Mouse (Mus musculus): Measurements from ENCODE around the gene Arrdc2. TPM values are rescaled to one million over a fixed set of nuclear protein-coding genes. Genes with fewer than 3 reads are reported as not detected.

The Arrdc2 gene
- polyA plus RNA-seq, 1 experiment from 2014 or later, result 6.9 TPM

DNA sequence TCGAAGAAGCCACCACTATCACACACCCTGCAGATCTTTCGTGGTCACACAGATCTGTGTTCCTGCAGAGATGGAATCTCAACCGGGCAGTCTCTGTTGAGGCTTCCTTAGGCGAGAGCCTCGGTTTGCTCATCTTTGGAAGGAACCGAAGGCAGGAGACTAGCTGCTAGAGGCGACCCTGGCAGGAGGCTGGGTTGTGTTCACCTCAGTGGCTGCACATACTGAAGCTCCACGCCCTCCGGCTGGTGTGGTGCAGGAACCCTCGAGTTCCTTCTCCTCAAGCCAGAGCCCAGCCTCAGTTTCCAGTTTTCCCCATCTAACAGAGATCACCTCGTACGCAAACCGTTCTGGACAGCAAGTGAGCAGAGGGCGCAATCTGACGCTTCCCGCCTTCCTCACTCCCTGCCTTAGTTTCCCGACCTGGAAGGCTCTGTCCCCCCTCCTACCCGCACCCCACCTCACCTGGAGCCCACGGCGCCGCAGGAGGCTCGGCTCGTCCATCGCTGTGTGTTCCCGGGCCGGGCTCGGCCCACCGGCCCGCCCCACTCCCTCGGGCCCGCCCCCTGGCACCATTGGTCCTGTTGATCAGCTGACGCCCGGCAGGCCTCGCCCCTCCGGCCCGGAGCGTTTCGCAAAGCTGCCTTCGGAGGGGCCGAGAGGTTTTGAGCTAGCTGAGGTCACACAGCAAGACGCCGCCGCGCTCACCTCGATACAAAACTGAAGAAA is 34.9 kb downstream of the Arrdc2 start, which contains the start of gene Mast3:
Gene Mast3 (minus strand): TSS at position 574 of the 726 bp plus-strand sequence.
- no peaks in the 10 kb centered on the region for H3K9me3 ChIP-seq (ENCODE audit: control insufficient read depth)
- peak within 1 kb of the TSS; percentile 22; the same call in 1 of the 2 replicates for H3K27ac ChIP-seq (ENCODE audit: low read depth, low read length)
- H3K4me1 ChIP-seq (replicated peaks; ENCODE audit: control insufficient read depth, insufficient read depth, low read length), result 0 out of 2 replicates have a peak, but pooled peaks cover 3% of the 10 kb centered on the region
- H3K4me2 ChIP-seq (replicated peaks; ENCODE audit: low read depth), result peak within 1 kb of the TSS; percentile 97
- no peaks in the 10 kb centered on the region for H3K27me3 ChIP-seq (replicated peaks; ENCODE audit: control insufficient read depth, insufficient read depth, low read length)
- 1% methylated on average over 45 of the region's 45 CpGs for WGBS
- ATAC-seq, result peak; percentile 83
- TF ChIP-seq CTCF (IDR thresholded peaks at IDR 0.05; ENCODE audit: low read depth), result no peak
- H3K9ac ChIP-seq (ENCODE audit: low read depth, low read length), result peak within 1 kb of the TSS; percentile 31; the same call in 1 of the 2 replicates
- peak within 1 kb of the TSS; percentile 54 for H3K4me3 ChIP-seq (ENCODE audit: low read depth, low read length)
- H3K36me3 ChIP-seq (ENCODE audit: control insufficient read depth, insufficient read depth), result no peaks in the 10 kb centered on the region

DNA sequence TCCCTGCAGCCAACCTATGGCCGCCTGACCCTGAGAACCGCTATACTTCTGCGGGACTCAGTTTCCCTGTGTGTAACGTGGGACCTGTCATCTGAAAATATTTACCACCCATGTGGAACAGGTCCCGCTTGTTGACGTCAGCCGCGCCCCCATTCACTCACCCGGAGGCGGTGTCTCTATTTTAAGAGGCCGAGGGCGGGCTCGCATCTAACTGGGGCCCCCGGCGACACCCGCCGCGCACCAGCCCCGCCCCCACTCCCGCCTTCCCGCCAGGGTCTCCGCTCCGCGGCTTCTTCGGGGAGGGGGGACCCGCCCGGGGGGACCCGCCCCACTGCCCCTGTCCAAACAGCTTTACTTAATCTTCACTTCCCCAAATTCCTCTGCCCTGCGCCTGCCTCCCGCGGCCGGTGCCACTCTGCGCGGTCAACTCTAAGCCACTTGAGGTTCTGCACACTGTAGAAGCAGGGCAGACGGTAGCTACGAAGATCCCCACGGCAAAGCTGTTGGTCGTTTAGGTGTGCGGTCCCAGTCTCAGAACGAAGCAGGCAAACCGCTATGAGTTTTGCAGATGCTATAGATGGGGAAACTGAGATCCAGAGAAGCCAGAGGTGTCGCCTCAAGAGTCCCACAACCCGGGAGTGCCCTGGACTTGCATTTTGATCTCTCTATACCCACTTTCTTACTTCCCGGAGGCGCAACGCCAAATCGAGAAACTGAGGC is 35.6 kb downstream of the Arrdc2 start:
- TF ChIP-seq CTCF (IDR thresholded peaks at IDR 0.05; ENCODE audit: low read depth), result no peak
- H3K36me3 ChIP-seq (ENCODE audit: control insufficient read depth, insufficient read depth), result no peaks in the 10 kb centered on the region
- WGBS, result 1% methylated on average over 45 of the region's 47 CpGs
- peak overlapping the region; percentile 97 for H3K4me2 ChIP-seq (replicated peaks; ENCODE audit: low read depth)
- 0 out of 2 replicates have a peak, but pooled peaks cover 3% of the 10 kb centered on the region for H3K4me1 ChIP-seq (replicated peaks; ENCODE audit: control insufficient read depth, insufficient read depth, low read length)
- no peaks in the 10 kb centered on the region for H3K9me3 ChIP-seq (ENCODE audit: control insufficient read depth)
- H3K4me3 ChIP-seq (ENCODE audit: low read depth, low read length), result peak overlapping the region; percentile 54
- 0 out of 2 replicates have a peak, but pooled peaks have one; percentile 5 for ATAC-seq
- H3K27ac ChIP-seq (ENCODE audit: low read depth, low read length), result 0 out of 2 replicates have a peak overlapping the region, but pooled peaks have one; percentile 7
- no peaks in the 10 kb centered on the region for H3K27me3 ChIP-seq (replicated peaks; ENCODE audit: control insufficient read depth, insufficient read depth, low read length)
- H3K9ac ChIP-seq (ENCODE audit: low read depth, low read length), result peak overlapping the region; percentile 18; the same call in 1 of the 2 replicates

DNA sequence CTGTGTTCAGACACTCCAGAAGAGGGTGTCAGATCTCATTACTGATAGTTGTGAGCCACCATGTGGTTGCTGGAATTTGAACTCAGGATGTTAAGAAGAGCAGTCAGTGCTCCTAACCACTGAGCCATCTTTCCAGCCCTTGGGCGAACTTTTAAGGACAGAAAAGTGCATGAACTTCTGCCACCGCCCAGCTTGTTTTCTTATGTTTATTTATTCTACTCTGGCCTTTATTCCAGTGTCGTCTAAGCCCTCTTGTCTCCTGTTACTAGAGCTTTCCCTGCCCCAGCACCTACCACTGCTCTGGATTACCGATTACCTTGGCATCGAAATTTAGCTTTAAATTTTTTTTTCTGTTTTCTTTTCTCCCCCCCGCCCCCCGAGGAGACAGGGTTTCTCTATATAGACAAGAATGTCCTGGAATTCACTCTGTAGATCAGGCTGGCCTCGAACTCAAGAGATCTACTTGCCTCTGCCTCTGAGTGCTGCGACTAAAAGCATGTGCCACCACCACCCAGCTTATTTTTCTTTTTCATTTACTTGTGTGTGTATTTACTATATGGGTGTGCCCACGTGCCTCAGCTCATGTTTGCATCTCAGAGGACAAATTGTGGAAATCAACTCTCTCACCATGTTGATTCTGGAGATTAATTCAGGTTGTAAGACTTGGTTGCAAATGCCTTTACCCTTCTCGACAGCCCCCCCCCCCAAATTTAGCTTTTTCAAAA is 36.6 kb downstream of the Arrdc2 start:
- WGBS, result 62% methylated on average over 11 of the region's 11 CpGs
- Histone ChIP-seq H3K36me3 (ENCODE audit: control insufficient read depth, insufficient read depth) (no peaks in the 10 kb centered on the region), H3K4me3 (ENCODE audit: low read depth, low read length) (no peak overlapping the region), H3K27ac (ENCODE audit: low read depth, low read length) (no peak overlapping the region), H3K4me2 (replicated peaks; ENCODE audit: low read depth) (no peak overlapping the region), H3K27me3 (replicated peaks; ENCODE audit: control insufficient read depth, insufficient read depth, low read length) (no peaks in the 10 kb centered on the region), H3K9ac (ENCODE audit: low read depth, low read length) (no peak overlapping the region), H3K4me1 (replicated peaks; ENCODE audit: control insufficient read depth, insufficient read depth, low read length) (0 out of 2 replicates have a peak, but pooled peaks cover 6% of the 10 kb centered on the region), H3K9me3 (ENCODE audit: control insufficient read depth) (no peaks in the 10 kb centered on the region)
- ATAC-seq, result no peak
- TF ChIP-seq CTCF (IDR thresholded peaks at IDR 0.05; ENCODE audit: low read depth), result no peak

DNA sequence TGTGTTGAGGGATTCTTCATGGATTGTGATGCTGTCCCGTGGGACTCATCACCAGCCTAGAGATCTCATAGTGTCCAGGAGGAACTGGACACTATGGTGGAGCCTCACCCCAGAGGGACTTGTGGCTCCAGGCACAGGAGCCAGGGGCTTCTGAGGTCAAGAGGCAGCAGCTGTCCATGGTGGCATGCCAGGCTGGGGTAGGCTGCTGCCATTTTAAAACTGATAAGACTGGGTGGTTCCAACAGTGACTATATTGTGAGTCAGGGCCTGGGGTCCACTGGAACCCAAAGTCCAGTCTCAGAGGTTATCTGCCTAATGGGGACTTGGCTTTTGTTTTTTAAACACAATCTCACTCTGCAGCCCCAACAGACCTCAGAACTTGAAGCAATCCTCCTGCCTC is 37.7 kb downstream of the Arrdc2 start:
- no peak overlapping the region for H3K4me2 ChIP-seq (replicated peaks; ENCODE audit: low read depth)
- ATAC-seq, result no peak
- H3K9me3 ChIP-seq (ENCODE audit: control insufficient read depth), result no peaks in the 10 kb centered on the region
- no peaks in the 10 kb centered on the region for H3K36me3 ChIP-seq (ENCODE audit: control insufficient read depth, insufficient read depth)
- no peak for TF ChIP-seq CTCF (IDR thresholded peaks at IDR 0.05; ENCODE audit: low read depth)
- H3K4me1 ChIP-seq (replicated peaks; ENCODE audit: control insufficient read depth, insufficient read depth, low read length), result 0 out of 2 replicates have a peak, but pooled peaks cover 6% of the 10 kb centered on the region
- no peak overlapping the region for H3K27ac ChIP-seq (ENCODE audit: low read depth, low read length)
- H3K27me3 ChIP-seq (replicated peaks; ENCODE audit: control insufficient read depth, insufficient read depth, low read length), result no peaks in the 10 kb centered on the region
- H3K9ac ChIP-seq (ENCODE audit: low read depth, low read length), result no peak overlapping the region
- H3K4me3 ChIP-seq (ENCODE audit: low read depth, low read length), result no peak overlapping the region
- WGBS, result 83% methylated on average over 1 of the region's 1 CpGs

DNA sequence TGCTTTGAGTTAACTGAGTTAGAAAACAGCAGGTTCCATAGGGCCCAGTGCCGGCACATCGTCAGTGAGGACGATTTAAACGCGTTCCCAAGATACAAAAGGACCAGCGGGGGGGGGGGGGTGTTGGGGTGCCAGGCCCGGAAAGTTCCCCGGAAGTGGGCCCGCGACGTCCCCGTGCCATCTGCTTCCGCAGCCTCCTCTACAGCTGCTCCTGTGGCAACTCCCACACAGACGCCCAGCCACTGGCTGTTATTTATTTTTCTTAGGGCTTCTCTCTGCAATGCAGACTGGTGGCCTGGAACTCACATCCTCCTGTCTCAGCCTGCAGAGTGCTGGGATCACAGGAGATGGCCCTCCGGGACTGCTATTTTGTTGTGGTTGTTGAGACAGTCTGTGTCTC is 38.4 kb downstream of the Arrdc2 start:
- WGBS, result 45% methylated on average over 15 of the region's 15 CpGs
- Histone ChIP-seq H3K36me3 (ENCODE audit: control insufficient read depth, insufficient read depth) (no peaks in the 10 kb centered on the region), H3K4me1 (replicated peaks; ENCODE audit: control insufficient read depth, insufficient read depth, low read length) (peaks cover 10% of the 10 kb centered on the region; the same call in 1 of the 2 replicates), H3K4me3 (ENCODE audit: low read depth, low read length) (no peak overlapping the region), H3K9ac (ENCODE audit: low read depth, low read length) (no peak overlapping the region), H3K4me2 (replicated peaks; ENCODE audit: low read depth) (no peak overlapping the region), H3K27me3 (replicated peaks; ENCODE audit: control insufficient read depth, insufficient read depth, low read length) (no peaks in the 10 kb centered on the region), H3K27ac (ENCODE audit: low read depth, low read length) (no peak overlapping the region), H3K9me3 (ENCODE audit: control insufficient read depth) (no peaks in the 10 kb centered on the region)
- TF ChIP-seq CTCF (IDR thresholded peaks at IDR 0.05; ENCODE audit: low read depth), result no peak
- ATAC-seq, result no peak

DNA sequence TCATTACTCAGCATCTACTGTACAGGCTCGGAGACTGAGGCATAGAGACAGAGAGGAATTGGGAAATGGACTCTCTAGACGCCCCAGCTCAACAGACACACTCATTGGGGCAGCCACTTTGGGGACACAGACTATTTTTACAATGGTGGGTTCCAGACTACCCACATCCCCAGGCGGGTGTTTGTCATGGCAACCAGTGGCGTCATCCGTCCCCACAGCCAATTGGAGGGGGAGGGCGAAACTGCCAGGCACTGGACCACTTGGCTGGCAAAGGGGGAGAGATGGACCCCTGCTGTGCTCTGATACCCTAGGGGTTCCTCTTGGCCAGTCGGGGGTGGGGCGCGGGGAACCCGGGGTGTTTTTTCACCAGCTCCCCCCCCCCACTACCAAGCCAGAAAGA is 38.9 kb downstream of the Arrdc2 start:
- Histone ChIP-seq H3K9ac (ENCODE audit: low read depth, low read length) (no peak overlapping the region), H3K36me3 (ENCODE audit: control insufficient read depth, insufficient read depth) (no peaks in the 10 kb centered on the region), H3K4me1 (replicated peaks; ENCODE audit: control insufficient read depth, insufficient read depth, low read length) (peaks cover 10% of the 10 kb centered on the region; the same call in 1 of the 2 replicates), H3K4me2 (replicated peaks; ENCODE audit: low read depth) (no peak overlapping the region), H3K27me3 (replicated peaks; ENCODE audit: control insufficient read depth, insufficient read depth, low read length) (no peaks in the 10 kb centered on the region), H3K9me3 (ENCODE audit: control insufficient read depth) (no peaks in the 10 kb centered on the region), H3K4me3 (ENCODE audit: low read depth, low read length) (no peak overlapping the region), H3K27ac (ENCODE audit: low read depth, low read length) (no peak overlapping the region)
- TF ChIP-seq CTCF (IDR thresholded peaks at IDR 0.05; ENCODE audit: low read depth), result no peak
- 68% methylated on average over 10 of the region's 10 CpGs for WGBS
- no peak for ATAC-seq

All from intestine, postnatal 0 days (tissue).